Mouse (Mus musculus): ENCODE data around the gene Lgr5.

DNA sequence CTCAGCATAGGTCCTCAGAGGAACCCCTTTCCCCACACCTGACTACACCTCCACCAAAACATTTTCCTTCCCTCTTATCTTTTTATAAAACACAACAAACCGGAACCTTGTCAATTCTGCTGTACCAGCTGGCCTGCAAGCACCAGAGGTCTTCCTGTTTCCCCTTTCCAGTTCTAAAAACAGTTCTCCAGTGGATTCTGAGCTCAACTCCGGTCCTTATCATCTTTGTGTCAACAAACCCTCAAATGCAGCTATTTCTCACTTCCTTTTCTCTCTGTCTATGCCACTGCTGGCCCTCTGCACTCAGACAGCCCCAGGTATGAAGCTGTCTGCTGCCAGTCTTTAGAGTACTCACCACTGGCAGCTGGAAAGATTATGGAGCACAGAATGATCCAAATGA is 56.8 kb downstream of the Lgr5 start:
- TF ChIP-seq CTCF (IDR thresholded peaks at IDR 0.05; ENCODE audit: low read depth, low read length), result no peak
- no peak for TF ChIP-seq POLR2AphosphoS5 (IDR thresholded peaks at IDR 0.05; ENCODE audit: insufficient replicate concordance, low read depth, low read length)
- no peak for TF ChIP-seq GATA1 (IDR thresholded peaks at IDR 0.05; ENCODE audit: borderline replicate concordance, low read length)
- TF ChIP-seq TAL1 (conservative IDR thresholded peaks at IDR 0.05; ENCODE audit: low read depth, low read length), result no peak
- no peak for TF ChIP-seq GATA2 (IDR thresholded peaks at IDR 0.05; ENCODE audit: borderline replicate concordance, low read depth, low read length)
